In genomic region chr4:118792796-118793195, GRCm38 (mm10) we compare ENCODE assay signal across 16 mouse cellular contexts. TPM values are rescaled to one million over a fixed set of nuclear protein-coding genes. Genes with fewer than 3 reads are reported as not detected.
"Had no signal": no experiment of that assay in that cellular context is flagged by ENCODE, and none has a peak within 500 bp of the region (broad histone marks: within the 10 kb centered on the region; RNA-seq: fewer than 3 reads in every experiment).

No protein-coding gene starts in this region.

RNA-seq across cellular contexts. Expression of gene Olfr1337, which starts 10.4 kb away (rescaled TPM):
- total RNA-seq: megakaryocyte, adult 5-6 weeks; megakaryocyte-erythroid progenitor cell, adult 5-6 weeks had no signal
- polyA plus RNA-seq: lung, embryonic 14.5 days; lung, embryonic 16.5 days; midbrain, embryonic 10.5 days; midbrain, embryonic 12.5 days; midbrain, embryonic 14.5 days; midbrain, embryonic 16.5 days; myocyte; neural tube, embryonic 11.5 days; neural tube, embryonic 13.5 days; neural tube, embryonic 15.5 days; small intestine, adult 2 months; stomach, embryonic 14.5 days; stomach, embryonic 16.5 days; thymus, postnatal 0 days had no signal

RNA-seq across cellular contexts. Expression of gene Olfr1335, which starts 16.9 kb away (rescaled TPM):
- total RNA-seq: megakaryocyte, adult 5-6 weeks; megakaryocyte-erythroid progenitor cell, adult 5-6 weeks had no signal
- polyA plus RNA-seq: lung, embryonic 14.5 days; lung, embryonic 16.5 days; midbrain, embryonic 10.5 days; midbrain, embryonic 12.5 days; midbrain, embryonic 14.5 days; midbrain, embryonic 16.5 days; myocyte; neural tube, embryonic 11.5 days; neural tube, embryonic 13.5 days; neural tube, embryonic 15.5 days; small intestine, adult 2 months; stomach, embryonic 14.5 days; stomach, embryonic 16.5 days; thymus, postnatal 0 days had no signal

RNA-seq across cellular contexts. Expression of gene Olfr1338, which starts 34.3 kb away (rescaled TPM):
- total RNA-seq: megakaryocyte, adult 5-6 weeks; megakaryocyte-erythroid progenitor cell, adult 5-6 weeks had no signal
- polyA plus RNA-seq: lung, embryonic 14.5 days; lung, embryonic 16.5 days; midbrain, embryonic 10.5 days; midbrain, embryonic 12.5 days; midbrain, embryonic 14.5 days; midbrain, embryonic 16.5 days; myocyte; neural tube, embryonic 11.5 days; neural tube, embryonic 13.5 days; neural tube, embryonic 15.5 days; small intestine, adult 2 months; stomach, embryonic 14.5 days; stomach, embryonic 16.5 days; thymus, postnatal 0 days had no signal

RNA-seq across cellular contexts. Expression of gene Olfr1333, which starts 43.3 kb away (rescaled TPM):
- total RNA-seq: megakaryocyte, adult 5-6 weeks; megakaryocyte-erythroid progenitor cell, adult 5-6 weeks had no signal
- polyA plus RNA-seq: lung, embryonic 14.5 days; lung, embryonic 16.5 days; midbrain, embryonic 10.5 days; midbrain, embryonic 12.5 days; midbrain, embryonic 14.5 days; midbrain, embryonic 16.5 days; myocyte; neural tube, embryonic 11.5 days; neural tube, embryonic 13.5 days; neural tube, embryonic 15.5 days; small intestine, adult 2 months; stomach, embryonic 14.5 days; stomach, embryonic 16.5 days; thymus, postnatal 0 days had no signal
